Comparison of ENCODE assay signal across 11 mouse cellular contexts in the genomic region with DNA sequence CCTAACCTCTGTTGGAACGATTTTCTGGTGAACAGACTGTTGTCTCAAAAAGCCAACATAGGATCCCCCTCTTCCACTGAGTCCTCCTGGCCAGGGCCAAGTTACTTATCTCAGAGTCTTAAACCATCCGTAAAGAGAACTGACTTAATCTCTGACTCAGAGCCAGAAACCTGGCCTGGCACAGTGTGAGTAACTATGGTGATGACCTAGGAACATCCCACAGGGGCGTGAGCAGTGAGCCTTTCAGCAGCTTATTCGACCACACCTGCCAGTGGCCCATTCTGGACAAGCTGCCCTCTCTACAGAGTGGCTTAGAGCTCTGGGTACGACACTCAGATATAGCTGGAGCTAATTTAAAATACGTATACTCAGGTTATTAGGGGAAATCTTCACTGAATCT. TPM values are rescaled to one million over a fixed set of nuclear protein-coding genes. Genes with fewer than 3 reads are reported as not detected.
DNase-seq lines count a peak whose midpoint lies in the region; ATAC-seq lines count a peak whose summit lies in the region.
"Had no signal": no experiment of that assay in that cellular context is flagged by ENCODE, and none has a peak within 500 bp of the region (broad histone marks: within the 10 kb centered on the region; RNA-seq: fewer than 3 reads in every experiment).

No protein-coding gene starts in this region.

- intact Hi-C loops in heart, postnatal 25 days (cut with DNase I): no loop called here

- WGBS in heart, embryonic 11.5 days (ENCODE audit: insufficient replicate concordance): 45% methylated on average over 6 of the region's 6 CpGs

- H3K9me3 ChIP-seq in heart, embryonic 11.5 days (replicated peaks; ENCODE audit: control insufficient read depth, low read length): no peaks in the 10 kb centered on the region
- H3K9me3 ChIP-seq: embryonic facial prominence, embryonic 13.5 days had no signal

- H3K27ac ChIP-seq in heart, embryonic 11.5 days (ENCODE audit: low read depth, low read length): no peak overlapping the region

- no peak overlapping the region for H3K9ac ChIP-seq in heart, embryonic 11.5 days (ENCODE audit: low read depth, low read length)
- H3K9ac ChIP-seq: embryonic facial prominence, embryonic 13.5 days; lung, embryonic 14.5 days had no signal

- DNase-seq in heart, postnatal 25 days (ENCODE audit: low spot score): no peak
- peak; percentile 44 for DNase-seq in CD4-positive, CD25-positive, alpha-beta regulatory T cell, adult 2 months (ENCODE audit: low read depth, low spot score)
- peak; percentile 89 to 92 for DNase-seq in cerebellum, postnatal 10 days
- peak; percentile 39 for DNase-seq in kidney, postnatal 10 days
- no peak for DNase-seq in Muller cell, postnatal 12 days (ENCODE audit: inconsistent ontology term)
- DNase-seq in left cerebral cortex, adult 9 months (ENCODE audit: low spot score in 2 of 2): no peak
- no peak for DNase-seq in left cerebral cortex, adult 8-10 months (ENCODE audit: low spot score in 2 of 2)
- DNase-seq: lung, embryonic 14.5 days had no signal

- H3K27me3 ChIP-seq in heart, embryonic 11.5 days (ENCODE audit: control insufficient read depth, insufficient read depth, low read length): no peaks in the 10 kb centered on the region
- H3K27me3 ChIP-seq: embryonic facial prominence, embryonic 13.5 days had no signal

- H3K36me3 ChIP-seq in heart, embryonic 11.5 days (ENCODE audit: control insufficient read depth, insufficient read depth, low read length): no peaks in the 10 kb centered on the region

- peak; percentile 57; the same call in 1 of the 2 replicates for ATAC-seq in heart, embryonic 11.5 days (replicated peaks; ENCODE audit: insufficient number of reproducible peaks, low FRiP score, low TSS enrichment)

- peaks cover 25% of the 10 kb centered on the region for H3K4me1 ChIP-seq in heart, embryonic 11.5 days (ENCODE audit: control insufficient read depth, insufficient read depth, low read length)

- H3K4me2 ChIP-seq in heart, embryonic 11.5 days: no peak overlapping the region
- H3K4me2 ChIP-seq: embryonic facial prominence, embryonic 13.5 days; lung, embryonic 14.5 days had no signal

- no peak overlapping the region for H3K4me3 ChIP-seq in heart, embryonic 11.5 days (ENCODE audit: low read depth, low read length)
- H3K4me3 ChIP-seq: embryonic facial prominence, embryonic 13.5 days had no signal

RNA-seq across cellular contexts. Expression of gene C1qtnf9, which starts 41.8 kb away (rescaled TPM):
- polyA plus RNA-seq in heart, embryonic 11.5 days (2014; fragmentation: Nextera tagmentation; extraction: Ambion mirVana): not detected in 2 replicates
- 10 to 100 TPM; 43.1 to 50.6 TPM for total RNA-seq in heart, postnatal 25 days (2021)
- total RNA-seq in left cerebral cortex, adult 8-10 months (2022): under 1 TPM in 3 of 4 experiments, not detected in 1; 0.19 to 0.37 (median 0.34) TPM
- total RNA-seq: hematopoietic stem cell, adult 5-6 weeks had no signal

RNA-seq across cellular contexts. Expression of gene Mipep, which starts 58.3 kb away (rescaled TPM):
- 26.0 and 29.9 TPM in 2 replicates for polyA plus RNA-seq in heart, embryonic 11.5 days (2014; fragmentation: Nextera tagmentation; extraction: Ambion mirVana)
- 10 to 100 TPM; 53.9 to 58.4 TPM for total RNA-seq in heart, postnatal 25 days (2021)
- total RNA-seq in left cerebral cortex, adult 8-10 months (2022): 10 to 100 TPM; 25.3 to 27.7 (median 26.0) TPM

Comparison
In these comparisons a context has a peak if more than half of its experiments do, and no peak if none do; other contexts are left out.
1. DNase-seq: peak in CD4-positive, CD25-positive, alpha-beta regulatory T cell, adult 2 months (single experiment), cerebellum, postnatal 10 days (2 of 2) and kidney, postnatal 10 days (single experiment); none in heart, postnatal 25 days (single experiment), Muller cell, postnatal 12 days (single experiment), left cerebral cortex, adult 9 months (0 of 2) and left cerebral cortex, adult 8-10 months (0 of 2).
2. RNA of gene C1qtnf9, which starts 41.8 kb away (total RNA-seq): 43.1 to 50.6 TPM in heart, postnatal 25 days; 0.19 to 0.37 TPM in left cerebral cortex, adult 8-10 months; every median in the first group is over 10 times any median in the second.